Mouse (Mus musculus) intestine, embryonic 15.5 days (tissue): ENCODE measurements at regions not wholly inside any gene's neighbourhood (a gene's known extent, or its start where the extent isn't known, plus 50 kb on each side); places are given as distances from the start of the nearest gene placed in this dataset.

Experiments used
- ATAC-seq: fragments of 200-750 bp; cut with Nextera tagmentation; 2 replicates; pipeline ENCODE4 v1.8.0; 2017; ENCODE audit warnings: moderate TSS enrichment, moderate library complexity
- H3K27ac ChIP-seq: fragments of 300-500 bp; sonication (generic); 2 replicates; pipeline ENCODE4 v1.5.1; 2015; ENCODE audit warnings: mild to moderate bottlenecking, inconsistent platforms
- H3K27me3 ChIP-seq: fragments of 300-500 bp; sonication (generic); replicated peaks from 2 replicates; pipeline ENCODE4 v1.6.1; 2015; ENCODE audit warnings: inconsistent platforms
- H3K36me3 ChIP-seq: fragments of 300-500 bp; sonication (generic); 2 replicates; pipeline ENCODE4 v1.6.1; 2015; ENCODE audit warnings: inconsistent platforms
- H3K4me1 ChIP-seq: fragments of 300-500 bp; sonication (generic); replicated peaks from 2 replicates; pipeline ENCODE4 v1.6.1; 2015; ENCODE audit warnings: inconsistent platforms
- H3K4me2 ChIP-seq: fragments of 300-500 bp; sonication (generic); replicated peaks from 2 replicates; pipeline ENCODE4 v1.6.1; 2015; ENCODE audit warnings: mild to moderate bottlenecking, inconsistent platforms
- H3K4me3 ChIP-seq: fragments of 300-500 bp; sonication (generic); replicated peaks from 2 replicates; pipeline ENCODE4 v1.5.1; 2015; ENCODE audit warnings: inconsistent platforms
- H3K9ac ChIP-seq: fragments of 300-500 bp; sonication (generic); 2 replicates; pipeline ENCODE4 v1.6.1; 2015; ENCODE audit warnings: inconsistent platforms
- H3K9me3 ChIP-seq: fragments of 300-500 bp; sonication (generic); 2 replicates; pipeline ENCODE4 v1.6.1; 2016; ENCODE audit warnings: inconsistent platforms
- WGBS: fragments of 180-500 bp; shearing (Covaris S2); methylation state at CpG from one replicate; pipeline ENCODE4 v1.1.7; 2015; 5-methylcytosine and 5-hydroxymethylcytosine counted together
- microRNA counts: library from miRNA; unstranded; fragments of <30 nt; microRNA quantifications from one replicate; lab custom pipeline; 2016

DNA sequence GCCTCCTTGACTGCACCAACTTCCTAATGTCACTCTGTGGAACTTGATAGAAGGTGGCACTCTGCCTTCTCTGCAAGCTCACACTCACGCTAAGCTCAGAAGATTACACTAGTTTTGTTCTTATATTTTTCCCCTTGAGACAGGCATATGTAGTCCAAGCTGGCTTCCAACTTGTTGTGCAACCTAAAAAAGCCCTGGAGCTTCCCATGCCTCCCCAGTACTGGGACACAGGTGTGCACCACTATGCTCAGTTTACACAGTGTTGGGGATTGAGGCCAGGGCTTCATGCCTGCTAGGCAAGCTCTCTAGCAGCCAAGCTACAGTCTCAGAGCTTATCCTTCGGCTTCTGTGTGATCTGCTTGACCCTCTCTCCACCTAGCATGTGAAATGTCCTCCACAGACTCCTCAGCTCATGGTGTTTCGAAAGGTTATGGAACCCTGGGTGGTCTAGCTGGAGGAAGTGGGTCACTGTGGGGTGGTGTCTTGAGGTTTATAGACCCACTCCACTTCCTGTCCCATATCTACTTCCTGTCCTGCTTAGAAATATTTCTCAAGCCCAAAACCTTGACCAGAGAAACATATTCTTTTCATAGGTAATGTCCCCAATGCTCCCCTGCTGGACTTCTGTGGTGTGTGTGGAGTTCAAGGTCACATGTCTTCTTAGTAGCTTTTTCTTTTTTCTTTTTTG, 54.6 kb upstream of the Runx1 start:
- Histone ChIP-seq H3K27me3 (no peaks in the 10 kb centered on the region), H3K9me3 (no peaks in the 10 kb centered on the region), H3K36me3 (no peaks in the 10 kb centered on the region), H3K27ac (no peak overlapping the region), H3K4me2 (no peak overlapping the region), H3K4me1 (0 out of 2 replicates have a peak, but pooled peaks cover 3% of the 10 kb centered on the region), H3K4me3 (no peak overlapping the region), H3K9ac (no peak overlapping the region)
- ATAC-seq = no peak
- WGBS = 85% methylated on average over 3 of the region's 3 CpGs

- Histone ChIP-seq H3K4me1 (no peaks in the 10 kb centered on the region), H3K27ac (no peak overlapping the region), H3K27me3 (no peaks in the 10 kb centered on the region), H3K9ac (no peak overlapping the region), H3K9me3 (no peaks in the 10 kb centered on the region), H3K36me3 (no peaks in the 10 kb centered on the region), H3K4me3 (no peak overlapping the region), H3K4me2 (no peak overlapping the region)
- no peak for ATAC-seq
- WGBS = 57% methylated on average over 10 of the region's 10 CpGs
Measured at GRCm38 (mm10) chr16:92878081-92878480, 52.1 kb upstream of the Runx1 start.

MicroRNAs in the stretch of these regions (microRNA counts, 519-probe panel; counts per million panel counts)
- 1,880 counts per million, percentile 40 among the panel's probes with 10 or more counts for microRNA mmu-miR-802 (lab: Ali Mortazavi, UCI)
